Mouse (Mus musculus): Measurements from ENCODE around the gene Ctsd. TPM values are rescaled to one million over a fixed set of nuclear protein-coding genes. Genes with fewer than 3 reads are reported as not detected.
A peak's percentile ranks its signal among the peaks of the same experiment; 100 is the strongest.

The Ctsd gene
- polyA plus RNA-seq, 1 experiment from 2014 or later = 313 TPM

GRCm38 (mm10) chr7:142354661-142355233 lies 33.1 kb downstream of the Ctsd start:
- Histone ChIP-seq H3K9me3 (ENCODE audit: control insufficient read depth, low read length) (no peaks in the 10 kb centered on the region), H3K4me1 (replicated peaks; ENCODE audit: control insufficient read depth, insufficient read depth, low read length) (no peaks in the 10 kb centered on the region; the same call in 1 of the 2 replicates), H3K27ac (no peak overlapping the region), H3K36me3 (replicated peaks; ENCODE audit: control insufficient read depth, insufficient read depth) (no peaks in the 10 kb centered on the region), H3K27me3 (ENCODE audit: control insufficient read depth, insufficient read depth, low read length) (no peaks in the 10 kb centered on the region), H3K4me2 (replicated peaks) (no peak overlapping the region), H3K4me3 (replicated peaks; ENCODE audit: low read length) (no peak overlapping the region), H3K9ac (no peak overlapping the region)
- WGBS = 83% methylated on average over 8 of the region's 8 CpGs
- no peak for ATAC-seq (ENCODE audit: low FRiP score)
- no peak for DNase-seq (ENCODE audit: low spot score)

- peaks cover 6% of the 10 kb centered on the region; the same call in 1 of the 2 replicates for H3K4me1 ChIP-seq (replicated peaks; ENCODE audit: control insufficient read depth, insufficient read depth, low read length)
- H3K4me2 ChIP-seq (replicated peaks) = no peak overlapping the region
- no peak overlapping the region for H3K4me3 ChIP-seq (replicated peaks; ENCODE audit: low read length)
- ATAC-seq (ENCODE audit: low FRiP score) = no peak
- 80% methylated on average over 5 of the region's 5 CpGs for WGBS
- no peak overlapping the region for H3K9ac ChIP-seq
- no peaks in the 10 kb centered on the region for H3K36me3 ChIP-seq (replicated peaks; ENCODE audit: control insufficient read depth, insufficient read depth)
- no peak overlapping the region for H3K27ac ChIP-seq
- H3K9me3 ChIP-seq (ENCODE audit: control insufficient read depth, low read length) = no peaks in the 10 kb centered on the region
- no peak for DNase-seq (ENCODE audit: low spot score)
- H3K27me3 ChIP-seq (ENCODE audit: control insufficient read depth, insufficient read depth, low read length) = no peaks in the 10 kb centered on the region
Observed at GRCm38 (mm10) chr7:142353854-142354253, 34.0 kb downstream of the Ctsd start.

GRCm38 (mm10) chr7:142351569-142351968 lies 36.3 kb downstream of the Ctsd start:
- H3K9ac ChIP-seq = no peak overlapping the region
- no peak overlapping the region for H3K4me2 ChIP-seq (replicated peaks)
- 57% methylated on average over 5 of the region's 5 CpGs for WGBS
- ATAC-seq (ENCODE audit: low FRiP score) (no peak), DNase-seq (ENCODE audit: low spot score) (no peak)
- no peak overlapping the region for H3K4me3 ChIP-seq (replicated peaks; ENCODE audit: low read length)
- H3K27me3 ChIP-seq (ENCODE audit: control insufficient read depth, insufficient read depth, low read length) = no peaks in the 10 kb centered on the region
- H3K27ac ChIP-seq = no peak overlapping the region; the same call in 1 of the 2 replicates
- no peaks in the 10 kb centered on the region for H3K36me3 ChIP-seq (replicated peaks; ENCODE audit: control insufficient read depth, insufficient read depth)
- no peaks in the 10 kb centered on the region for H3K9me3 ChIP-seq (ENCODE audit: control insufficient read depth, low read length)
- H3K4me1 ChIP-seq (replicated peaks; ENCODE audit: control insufficient read depth, insufficient read depth, low read length) = peaks cover 6% of the 10 kb centered on the region; the same call in 1 of the 2 replicates

GRCm38 (mm10) chr7:142349308-142349961 lies 38.4 kb downstream of the Ctsd start:
- no peak overlapping the region for H3K4me3 ChIP-seq (replicated peaks; ENCODE audit: low read length)
- no peak overlapping the region for H3K9ac ChIP-seq
- H3K36me3 ChIP-seq (replicated peaks; ENCODE audit: control insufficient read depth, insufficient read depth) = no peaks in the 10 kb centered on the region
- H3K9me3 ChIP-seq (ENCODE audit: control insufficient read depth, low read length) = no peaks in the 10 kb centered on the region
- H3K4me2 ChIP-seq (replicated peaks) = no peak overlapping the region
- WGBS = 17% methylated on average over 9 of the region's 9 CpGs
- peak; percentile 47 for DNase-seq (ENCODE audit: low spot score)
- H3K4me1 ChIP-seq (replicated peaks; ENCODE audit: control insufficient read depth, insufficient read depth, low read length) = peaks cover 6% of the 10 kb centered on the region; the same call in 1 of the 2 replicates
- no peak overlapping the region for H3K27ac ChIP-seq
- H3K27me3 ChIP-seq (ENCODE audit: control insufficient read depth, insufficient read depth, low read length) = no peaks in the 10 kb centered on the region
- peak; percentile 60; the same call in 1 of the 2 replicates for ATAC-seq (ENCODE audit: low FRiP score)

- H3K4me1 ChIP-seq (replicated peaks; ENCODE audit: control insufficient read depth, insufficient read depth, low read length) = peaks cover 6% of the 10 kb centered on the region; the same call in 1 of the 2 replicates
- DNase-seq (ENCODE audit: low spot score) (no peak), ATAC-seq (ENCODE audit: low FRiP score) (no peak)
- H3K4me3 ChIP-seq (replicated peaks; ENCODE audit: low read length) = no peak overlapping the region
- no peaks in the 10 kb centered on the region for H3K27me3 ChIP-seq (ENCODE audit: control insufficient read depth, insufficient read depth, low read length)
- no peak overlapping the region for H3K27ac ChIP-seq
- H3K36me3 ChIP-seq (replicated peaks; ENCODE audit: control insufficient read depth, insufficient read depth) = no peaks in the 10 kb centered on the region
- whole genome bisulfite sequencing = 76% methylated on average over 4 of the region's 4 CpGs
- no peak overlapping the region for H3K4me2 ChIP-seq (replicated peaks)
- no peak overlapping the region for H3K9ac ChIP-seq
- H3K9me3 ChIP-seq (ENCODE audit: control insufficient read depth, low read length) = no peaks in the 10 kb centered on the region
Observed at GRCm38 (mm10) chr7:142347542-142347941, 40.3 kb downstream of the Ctsd start.

GRCm38 (mm10) chr7:142342247-142342640 lies 45.6 kb downstream of the Ctsd start:
- H3K4me3 ChIP-seq (replicated peaks; ENCODE audit: low read length) = no peak overlapping the region
- H3K4me1 ChIP-seq (replicated peaks; ENCODE audit: control insufficient read depth, insufficient read depth, low read length) = no peaks in the 10 kb centered on the region
- H3K27me3 ChIP-seq (ENCODE audit: control insufficient read depth, insufficient read depth, low read length) = no peaks in the 10 kb centered on the region
- no peak for DNase-seq (ENCODE audit: low spot score)
- H3K9me3 ChIP-seq (ENCODE audit: control insufficient read depth, low read length) = no peaks in the 10 kb centered on the region
- H3K4me2 ChIP-seq (replicated peaks) = no peak overlapping the region
- H3K9ac ChIP-seq = no peak overlapping the region
- no peak for ATAC-seq (ENCODE audit: low FRiP score)
- H3K36me3 ChIP-seq (replicated peaks; ENCODE audit: control insufficient read depth, insufficient read depth) = no peaks in the 10 kb centered on the region
- H3K27ac ChIP-seq = no peak overlapping the region
- WGBS = 85% methylated on average over 3 of the region's 3 CpGs

GRCm38 (mm10) chr7:142341564-142342246 lies 46.1 kb downstream of the Ctsd start:
- DNase-seq (ENCODE audit: low spot score) = no peak
- Histone ChIP-seq H3K36me3 (replicated peaks; ENCODE audit: control insufficient read depth, insufficient read depth) (no peaks in the 10 kb centered on the region), H3K4me3 (replicated peaks; ENCODE audit: low read length) (no peak overlapping the region), H3K9me3 (ENCODE audit: control insufficient read depth, low read length) (no peaks in the 10 kb centered on the region), H3K27ac (no peak overlapping the region), H3K9ac (no peak overlapping the region), H3K4me2 (replicated peaks) (no peak overlapping the region), H3K4me1 (replicated peaks; ENCODE audit: control insufficient read depth, insufficient read depth, low read length) (no peaks in the 10 kb centered on the region), H3K27me3 (ENCODE audit: control insufficient read depth, insufficient read depth, low read length) (no peaks in the 10 kb centered on the region)
- WGBS = 83% methylated on average over 10 of the region's 10 CpGs
- no peak for ATAC-seq (ENCODE audit: low FRiP score)

- Histone ChIP-seq H3K9ac (no peak overlapping the region), H3K4me1 (replicated peaks; ENCODE audit: control insufficient read depth, insufficient read depth, low read length) (no peaks in the 10 kb centered on the region), H3K9me3 (ENCODE audit: control insufficient read depth, low read length) (no peaks in the 10 kb centered on the region), H3K27ac (no peak overlapping the region), H3K27me3 (ENCODE audit: control insufficient read depth, insufficient read depth, low read length) (no peaks in the 10 kb centered on the region), H3K4me2 (replicated peaks) (no peak overlapping the region), H3K36me3 (replicated peaks; ENCODE audit: control insufficient read depth, insufficient read depth) (no peaks in the 10 kb centered on the region), H3K4me3 (replicated peaks; ENCODE audit: low read length) (no peak overlapping the region)
- 60% methylated on average over 10 of the region's 10 CpGs for WGBS
- no peak for DNase-seq (ENCODE audit: low spot score)
- no peak for ATAC-seq (ENCODE audit: low FRiP score)
Observed at GRCm38 (mm10) chr7:142340269-142340970, 47.4 kb downstream of the Ctsd start.

- Histone ChIP-seq H3K9me3 (ENCODE audit: control insufficient read depth, low read length) (no peaks in the 10 kb centered on the region), H3K4me1 (replicated peaks; ENCODE audit: control insufficient read depth, insufficient read depth, low read length) (no peaks in the 10 kb centered on the region), H3K4me3 (replicated peaks; ENCODE audit: low read length) (no peak overlapping the region), H3K27ac (no peak overlapping the region), H3K36me3 (replicated peaks; ENCODE audit: control insufficient read depth, insufficient read depth) (no peaks in the 10 kb centered on the region), H3K27me3 (ENCODE audit: control insufficient read depth, insufficient read depth, low read length) (no peaks in the 10 kb centered on the region), H3K9ac (no peak overlapping the region), H3K4me2 (replicated peaks) (no peak overlapping the region)
- no peak for DNase-seq (ENCODE audit: low spot score)
- WGBS = 68% methylated on average over 8 of the region's 8 CpGs
- ATAC-seq (ENCODE audit: low FRiP score) = no peak
Observed at GRCm38 (mm10) chr7:142335151-142335550, 52.7 kb downstream of the Ctsd start.

Measured in hindbrain, embryonic 14.5 days (tissue).